Mouse (Mus musculus) lung, embryonic 16.5 days (tissue): ENCODE results near the gene Rbbp5. TPM values are rescaled to one million over a fixed set of nuclear protein-coding genes. Genes with fewer than 3 reads are reported as not detected.

ENCODE experiments used
- ATAC-seq: fragments of 200-750 bp; cut with Nextera tagmentation; 2 replicates; pipeline ENCODE4 v1.8.0; 2017; ENCODE audit warnings: low read depth, mild to moderate bottlenecking, moderate library complexity
- H3K27ac ChIP-seq: fragments of 300-500 bp; sonication (generic); 2 replicates; pipeline ENCODE4 v1.5.1; 2014; ENCODE audit warnings: mild to moderate bottlenecking, control low read depth, low read length
- H3K27me3 ChIP-seq: fragments of 300-500 bp; sonication (generic); 2 replicates; pipeline ENCODE4 v1.6.1; 2014; ENCODE audit warnings: low read depth, low read length, mixed read lengths; ENCODE audit not compliant: control insufficient read depth, insufficient read depth
- H3K36me3 ChIP-seq: fragments of 300-500 bp; sonication (generic); 2 replicates; pipeline ENCODE4 v1.6.1; 2014; ENCODE audit warnings: low read length; ENCODE audit not compliant: control insufficient read depth, insufficient read depth
- H3K4me1 ChIP-seq: fragments of 300-500 bp; sonication (generic); replicated peaks from 2 replicates; pipeline ENCODE4 v1.6.1; 2014; ENCODE audit warnings: low read length, mixed read lengths; ENCODE audit not compliant: control insufficient read depth, insufficient read depth
- H3K4me2 ChIP-seq: fragments of 300-500 bp; sonication (generic); 2 replicates; pipeline ENCODE4 v1.6.1; 2014; ENCODE audit warnings: low read depth, low read length, control low read depth
- H3K4me3 ChIP-seq: fragments of 300-500 bp; sonication (generic); 2 replicates; pipeline ENCODE4 v1.5.1; 2014; ENCODE audit warnings: mild to moderate bottlenecking, low read length, control low read depth
- H3K9ac ChIP-seq: fragments of 300-500 bp; sonication (generic); 2 replicates; pipeline ENCODE4 v1.6.1; 2014; ENCODE audit warnings: low read length, control low read depth
- H3K9me3 ChIP-seq: fragments of 300-500 bp; sonication (generic); 2 replicates; pipeline ENCODE4 v1.6.1; 2016; ENCODE audit warnings: low read length; ENCODE audit not compliant: control insufficient read depth
- WGBS: fragments of 180-500 bp; shearing (Covaris S2); extraction: QIAGEN DNeasy Blood & Tissue Kit; methylation state at CpG from one replicate; pipeline ENCODE4 v1.1.7; 2014; 5-methylcytosine and 5-hydroxymethylcytosine counted together
- polyA plus RNA-seq: library from polyadenylated mRNA; unstranded; fragments of >200 nt; fragmentation: Nextera tagmentation; extraction: Ambion mirVana; gene quantifications from 2 replicates; pipeline ENCODE4 v1.2.1, GENCODE M21; 2015

The Rbbp5 gene
- polyA plus RNA-seq, 1 experiment from 2014 or later, result 46.8 TPM

GRCm38 (mm10) chr1:132541824-132542599 is 64.8 kb downstream of the Rbbp5 start:
- peaks cover 39% of the 10 kb centered on the region for H3K27me3 ChIP-seq
- H3K9ac ChIP-seq, result no peak overlapping the region
- no peaks in the 10 kb centered on the region for H3K36me3 ChIP-seq
- H3K4me3 ChIP-seq, result no peak overlapping the region
- no peaks in the 10 kb centered on the region for H3K9me3 ChIP-seq
- H3K4me1 ChIP-seq, result peaks cover 10% of the 10 kb centered on the region
- no peak overlapping the region for H3K27ac ChIP-seq
- no peak overlapping the region for H3K4me2 ChIP-seq
- no peak for ATAC-seq
- 18% methylated on average over 5 of the region's 5 CpGs for WGBS

GRCm38 (mm10) chr1:132542762-132543306 is 65.7 kb downstream of the Rbbp5 start, which contains the start of gene Cntn2:
Cntn2 (minus strand) TSS chr1:132543256.
- H3K36me3 ChIP-seq, result no peaks in the 10 kb centered on the region
- peaks cover 39% of the 10 kb centered on the region for H3K27me3 ChIP-seq
- H3K4me1 ChIP-seq, result peaks cover 10% of the 10 kb centered on the region
- peak within 1 kb of the TSS; percentile 7; the same call in 1 of the 2 replicates for H3K4me3 ChIP-seq
- H3K4me2 ChIP-seq, result peak within 1 kb of the TSS; percentile 31; the same call in 1 of the 2 replicates
- H3K9ac ChIP-seq, result no peak within 1 kb of the TSS
- ATAC-seq, result no peak; the same call in 1 of the 2 replicates
- H3K9me3 ChIP-seq, result no peaks in the 10 kb centered on the region
- H3K27ac ChIP-seq, result no peak within 1 kb of the TSS
- WGBS, result 2% methylated on average over 30 of the region's 30 CpGs

DNA sequence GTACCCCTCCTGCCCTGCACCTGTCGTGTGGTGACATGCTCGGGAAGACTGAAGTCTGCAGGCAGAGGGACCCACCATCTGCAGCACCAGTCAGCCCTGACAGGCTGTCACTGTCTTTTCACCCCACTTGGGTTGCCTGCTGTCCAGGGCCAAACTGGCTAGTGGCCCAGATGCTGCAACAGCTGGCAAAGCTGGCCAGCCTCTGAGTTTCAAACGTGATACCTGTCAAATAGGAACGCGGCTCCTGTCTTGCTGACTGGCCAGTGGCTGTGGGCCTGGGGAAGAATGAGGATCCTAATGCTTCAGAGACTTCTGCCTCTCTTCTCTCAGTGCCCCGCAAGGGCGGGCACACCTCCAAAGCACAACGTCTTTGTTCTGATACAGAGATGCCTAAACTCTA is 66.6 kb downstream of the Rbbp5 start:
- Histone ChIP-seq H3K9me3 (no peaks in the 10 kb centered on the region), H3K9ac (no peak overlapping the region), H3K27ac (no peak overlapping the region), H3K27me3 (peaks cover 39% of the 10 kb centered on the region), H3K4me2 (no peak overlapping the region), H3K36me3 (no peaks in the 10 kb centered on the region), H3K4me1 (peaks cover 9% of the 10 kb centered on the region), H3K4me3 (no peak overlapping the region)
- ATAC-seq, result no peak
- 58% methylated on average over 8 of the region's 8 CpGs for WGBS

Other genes starting within 250 kb of the Rbbp5 start
- 0.63 TPM in 1 of 2 replicates, not detected in the other for gene Gm10188, start 247.6 kb upstream of the Rbbp5 start, polyA plus RNA-seq
- gene Klhdc8a, start 178.7 kb upstream of the Rbbp5 start, polyA plus RNA-seq, result 0.50 and 0.87 TPM in 2 replicates
- 23.4 TPM in 2 replicates for gene Nuak2, start 161.2 kb upstream of the Rbbp5 start, polyA plus RNA-seq
- 11.0 and 16.3 TPM in 2 replicates for gene Tmcc2, start 86.1 kb upstream of the Rbbp5 start, polyA plus RNA-seq
- 15.5 and 16.6 TPM in 2 replicates for gene Dstyk, start 59.8 kb upstream of the Rbbp5 start, polyA plus RNA-seq
- 2.1 and 2.2 TPM in 2 replicates for gene Tmem81, start 28.9 kb downstream of the Rbbp5 start, polyA plus RNA-seq
- gene Cntn2, start 65.9 kb downstream of the Rbbp5 start, polyA plus RNA-seq, result 0.09 TPM in 2 replicates